22 mouse cellular contexts compared by ENCODE assay signal in genomic region chr6:12079260-12079659, GRCm38 (mm10).
"Had no signal": no experiment of that assay in that cellular context is flagged by ENCODE, and none has a peak within 500 bp of the region (broad histone marks: within the 10 kb centered on the region; RNA-seq: fewer than 3 reads in every experiment).

No protein-coding gene starts in this region.

- ATAC-seq: intestine, postnatal 0 days; midbrain, embryonic 13.5 days; midbrain, embryonic 16.5 days had no signal

- H3K4me3 ChIP-seq: kidney, embryonic 15.5 days; left cerebral cortex, adult 2 months; liver, embryonic 15.5 days; midbrain, embryonic 10.5 days; midbrain, embryonic 13.5 days; myocyte had no signal

- H3K27me3 ChIP-seq: kidney, embryonic 15.5 days; liver, embryonic 15.5 days; midbrain, embryonic 13.5 days had no signal

- H3K4me2 ChIP-seq: kidney, embryonic 15.5 days; liver, embryonic 15.5 days; midbrain, embryonic 13.5 days had no signal

- H3K9me3 ChIP-seq: kidney, embryonic 15.5 days; liver, embryonic 15.5 days; midbrain, embryonic 10.5 days; midbrain, embryonic 13.5 days had no signal

- H3K4me1 ChIP-seq: liver, embryonic 15.5 days; midbrain, embryonic 10.5 days had no signal

- H3K27ac ChIP-seq: kidney, embryonic 15.5 days; left cerebral cortex, adult 2 months; liver, embryonic 15.5 days; midbrain, embryonic 10.5 days; midbrain, embryonic 13.5 days; stomach, postnatal 0 days had no signal

- H3K9ac ChIP-seq: kidney, embryonic 15.5 days; liver, embryonic 15.5 days; midbrain, embryonic 13.5 days had no signal

- DNase-seq: kidney, adult 2 months; kidney, postnatal 10 days; kidney, postnatal 36 days; layer of hippocampus, postnatal 36 days; lung, adult 2 months; lung, postnatal 14 days; lung, postnatal 4 days; right cerebral cortex, adult 18-20 months; right cerebral cortex, postnatal 14 days; right cerebral cortex, postnatal 4 days; thymus, adult 2 months; thymus, postnatal 14 days; thymus, postnatal 4 days had no signal
